In the genomic region with DNA sequence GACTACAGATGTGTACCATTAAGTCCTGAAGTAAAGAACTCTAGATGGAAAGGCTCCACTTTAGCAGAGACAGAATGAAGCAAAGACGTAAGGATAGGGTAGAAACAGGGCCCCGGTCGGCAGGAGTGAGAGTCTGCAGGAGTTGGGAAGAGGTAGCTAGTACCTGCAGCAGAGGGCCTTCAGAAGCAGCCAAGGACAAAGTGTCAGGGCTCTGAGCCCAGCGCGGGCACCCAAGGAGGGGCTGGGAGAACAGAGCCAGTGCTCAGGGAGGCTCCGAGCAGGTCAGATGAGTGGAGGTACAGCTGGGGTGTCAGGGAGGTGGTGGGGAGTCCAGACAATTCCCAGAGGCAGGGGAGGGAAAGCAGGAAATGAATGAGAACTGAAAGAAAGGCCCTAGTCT, we compare ENCODE assay signal across 21 mouse cellular contexts. TPM values are rescaled to one million over a fixed set of nuclear protein-coding genes. Genes with fewer than 3 reads are reported as not detected.
"Had no signal": no experiment of that assay in that cellular context is flagged by ENCODE, and none has a peak within 500 bp of the region (broad histone marks: within the 10 kb centered on the region; RNA-seq: fewer than 3 reads in every experiment).

No protein-coding gene starts in this region.

- H3K4me3 ChIP-seq: neural tube, embryonic 13.5 days; neural tube, embryonic 15.5 days; stomach, embryonic 15.5 days had no signal

- H3K4me1 ChIP-seq: neural tube, embryonic 15.5 days had no signal

- H3K27ac ChIP-seq: neural tube, embryonic 13.5 days; neural tube, embryonic 15.5 days; stomach, embryonic 15.5 days; stomach, postnatal 0 days had no signal

- H3K9ac ChIP-seq: neural tube, embryonic 13.5 days; neural tube, embryonic 15.5 days; stomach, embryonic 15.5 days had no signal

- H3K36me3 ChIP-seq: neural tube, embryonic 13.5 days; neural tube, embryonic 15.5 days; stomach, embryonic 15.5 days had no signal

- H3K4me2 ChIP-seq: neural tube, embryonic 13.5 days; neural tube, embryonic 15.5 days; stomach, embryonic 15.5 days had no signal

- H3K9me3 ChIP-seq: neural tube, embryonic 13.5 days; neural tube, embryonic 15.5 days; stomach, embryonic 15.5 days had no signal

- DNase-seq: retina, postnatal 1 day; right cerebral cortex, adult 18-20 months; right cerebral cortex, postnatal 14 days; right cerebral cortex, postnatal 25 days; right cerebral cortex, postnatal 4 days; spleen, adult 18-20 months; thymus, adult 18-20 months; thymus, adult 2 months; thymus, postnatal 14 days; thymus, postnatal 25 days; thymus, postnatal 36 days; thymus, postnatal 4 days had no signal

RNA-seq across cellular contexts. Expression of gene Meox1, which starts 29.8 kb away (rescaled TPM):
- total RNA-seq: neutrophil, adult 5-6 weeks had no signal

RNA-seq across cellular contexts. Expression of gene Sost, which starts 42.8 kb away (rescaled TPM):
- total RNA-seq: neutrophil, adult 5-6 weeks had no signal
- polyA plus RNA-seq: neural tube, embryonic 14.5 days; small intestine, adult 2 months; stomach, embryonic 14.5 days; stomach, embryonic 16.5 days had no signal
